ENCODE assay signal across 19 mouse cellular contexts in genomic region chr2:146571857-146572256, GRCm38 (mm10). TPM values are rescaled to one million over a fixed set of nuclear protein-coding genes. Genes with fewer than 3 reads are reported as not detected.
DNase-seq lines count a peak whose midpoint lies in the region; ATAC-seq and TF ChIP-seq lines count a peak whose summit lies in the region.
"Had no signal": no experiment of that assay in that cellular context is flagged by ENCODE, and none has a peak within 500 bp of the region (broad histone marks: within the 10 kb centered on the region; RNA-seq: fewer than 3 reads in every experiment).

No protein-coding gene starts in this region.

- peak; percentile 27 to 81 for DNase-seq in frontal cortex, adult 2 months (ENCODE audit: extremely low spot score in 1 of 2, low spot score in 1 of 2)
- no peak for DNase-seq in frontal cortex, postnatal 14 days (ENCODE audit: low spot score in 2 of 2)
- DNase-seq in urinary bladder, postnatal 14 days (ENCODE audit: low spot score): peak; percentile 11
- DNase-seq in urinary bladder, adult 18-20 months (ENCODE audit: low spot score in 2 of 2): no peak
- DNase-seq in left cerebral cortex, adult 8-10 months (ENCODE audit: low spot score in 2 of 2): peak; percentile 16 to 48
- DNase-seq in cerebellum, postnatal 25 days: no peak
- DNase-seq in lung, postnatal 0 days (ENCODE audit: low spot score): no peak
- no peak for DNase-seq in lung, postnatal 4 days
- DNase-seq: adrenal gland, postnatal 10 days; cerebellum, adult 18-20 months; forebrain, postnatal 0 days; kidney, adult 18-20 months; kidney, postnatal 10 days; liver, embryonic 13.5 days; thymus, postnatal 4 days had no signal

- H3K9ac ChIP-seq in lung, postnatal 0 days (replicated peaks; ENCODE audit: low read depth): no peak overlapping the region
- H3K9ac ChIP-seq: forebrain, postnatal 0 days; heart, embryonic 13.5 days; liver, embryonic 13.5 days; lung, embryonic 15.5 days; midbrain, embryonic 15.5 days had no signal

- TF ChIP-seq EP300 in lung, postnatal 0 days (IDR thresholded peaks at IDR 0.05): no peak

- 93% methylated on average over 9 of the region's 9 CpGs for WGBS in lung, postnatal 0 days

- no peak overlapping the region for H3K4me3 ChIP-seq in lung, postnatal 0 days (ENCODE audit: low read depth, low read length)
- H3K4me3 ChIP-seq: heart, embryonic 13.5 days; liver, embryonic 13.5 days; lung, embryonic 15.5 days; megakaryocyte, embryonic 14.5 days; midbrain, embryonic 15.5 days had no signal

- no peaks in the 10 kb centered on the region for H3K27me3 ChIP-seq in lung, postnatal 0 days (replicated peaks; ENCODE audit: insufficient read depth, low read length)
- H3K27me3 ChIP-seq: heart, embryonic 13.5 days; liver, embryonic 13.5 days; lung, embryonic 15.5 days; midbrain, embryonic 15.5 days had no signal

- H3K27ac ChIP-seq in lung, postnatal 0 days (ENCODE audit: low read length): no peak overlapping the region
- H3K27ac ChIP-seq: heart, embryonic 13.5 days; liver, embryonic 13.5 days; lung, embryonic 15.5 days; midbrain, embryonic 15.5 days had no signal

- H3K9me3 ChIP-seq in lung, postnatal 0 days (ENCODE audit: low read length): no peaks in the 10 kb centered on the region
- H3K9me3 ChIP-seq: heart, embryonic 13.5 days; liver, embryonic 13.5 days; lung, embryonic 15.5 days; megakaryocyte, embryonic 14.5 days had no signal

- no peaks in the 10 kb centered on the region for H3K4me1 ChIP-seq in lung, postnatal 0 days (ENCODE audit: insufficient read depth, low read depth, low read length)
- H3K4me1 ChIP-seq: midbrain, embryonic 15.5 days had no signal

- ATAC-seq in lung, postnatal 0 days: no peak
- ATAC-seq: forebrain, postnatal 0 days; midbrain, embryonic 15.5 days had no signal

- H3K36me3 ChIP-seq in lung, postnatal 0 days (ENCODE audit: insufficient read depth, low read length): no peaks in the 10 kb centered on the region
- H3K36me3 ChIP-seq: heart, embryonic 13.5 days; liver, embryonic 13.5 days; lung, embryonic 15.5 days; midbrain, embryonic 15.5 days had no signal

- H3K4me2 ChIP-seq in lung, postnatal 0 days (replicated peaks; ENCODE audit: low read depth, low read length): no peak overlapping the region
- H3K4me2 ChIP-seq: heart, embryonic 13.5 days; liver, embryonic 13.5 days; lung, embryonic 15.5 days; midbrain, embryonic 15.5 days had no signal

- TF ChIP-seq CTCF in lung, postnatal 0 days (IDR thresholded peaks at IDR 0.05): no peak

RNA-seq across cellular contexts. Expression of gene Ralgapa2, which starts 59.7 kb away (rescaled TPM):
- polyA plus RNA-seq in frontal cortex, adult 2 months (2012; rRNA removed): 11.6 and 11.9 TPM in 2 replicates
- total RNA-seq in left cerebral cortex, adult 8-10 months (2022): 10 to 100 TPM; 19.6 to 23.7 (median 20.7) TPM
- polyA plus RNA-seq in lung, postnatal 0 days (2015; fragmentation: Nextera tagmentation; extraction: Ambion mirVana): 9.1 and 9.7 TPM in 2 replicates

Comparison
In these comparisons a context has a peak if more than half of its experiments do, and no peak if none do; other contexts are left out.
1. DNase-seq: peak in frontal cortex, adult 2 months (2 of 2), urinary bladder, postnatal 14 days (single experiment) and left cerebral cortex, adult 8-10 months (2 of 2); none in frontal cortex, postnatal 14 days (0 of 2), urinary bladder, adult 18-20 months (0 of 2), cerebellum, postnatal 25 days (0 of 2), lung, postnatal 0 days (single experiment) and lung, postnatal 4 days (0 of 2).